Mouse (Mus musculus) adrenal gland, adult 18-20 months (tissue): ENCODE results near the gene St6galnac5. TPM values are rescaled to one million over a fixed set of nuclear protein-coding genes. Genes with fewer than 3 reads are reported as not detected.

Experiments
- DNase-seq, 2 experiments: peaks; one replicate each; pipeline ENCODE4 v3.0.0; 2021 to 2022; ENCODE audit warnings: low spot score in 2 of 2
- total RNA-seq, 2 experiments: library from RNA; stranded (reverse); gene quantifications; 1 replicate in 1 of 2; 2 replicates in 1 of 2; pipeline ENCODE4 v1.2.3; 2021

St6galnac5 gene
- total RNA-seq, 2 experiments from 2014 or later, result 0.42 to 0.53 TPM

DNA sequence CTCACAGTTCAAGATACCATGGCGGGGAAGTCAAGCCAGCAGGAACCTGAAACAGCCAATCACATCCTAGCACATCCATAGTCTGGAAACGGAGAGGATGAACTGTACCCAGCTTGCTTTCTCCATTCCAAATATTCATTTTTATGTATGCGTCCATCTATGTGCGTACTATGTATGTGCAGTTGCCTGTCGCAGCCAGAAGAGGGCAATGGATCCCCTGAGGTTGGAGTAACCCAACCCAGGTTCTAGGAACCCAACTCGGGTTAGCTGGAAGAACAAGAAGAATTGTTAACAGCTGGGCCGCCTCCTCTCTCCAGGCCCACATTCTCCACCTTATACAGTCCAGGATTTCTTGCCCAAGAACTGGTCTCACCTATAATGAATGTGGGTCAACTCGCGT is 31.1 kb downstream of the St6galnac5 start:
- DNase-seq, result no peak

DNA sequence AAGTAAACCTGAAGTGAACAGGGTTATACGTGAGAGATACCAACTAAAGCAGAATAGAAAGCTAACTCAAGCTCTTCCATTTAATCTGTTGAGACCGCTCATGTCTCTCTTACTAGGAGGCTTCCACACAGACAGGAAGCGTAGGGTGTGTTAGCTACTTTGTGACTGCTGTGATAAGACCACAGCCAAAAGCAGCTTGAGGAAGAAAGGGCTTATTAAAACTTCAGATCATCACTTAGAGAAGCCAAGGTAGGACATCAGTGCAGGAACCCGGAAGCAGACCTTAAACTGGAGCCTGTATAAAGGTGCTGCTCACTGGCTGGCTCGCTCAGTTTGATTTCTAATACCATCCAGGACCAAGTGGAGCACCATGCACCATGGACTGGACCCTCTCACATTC is 31.7 kb downstream of the St6galnac5 start:
- DNase-seq, result no peak

DNA sequence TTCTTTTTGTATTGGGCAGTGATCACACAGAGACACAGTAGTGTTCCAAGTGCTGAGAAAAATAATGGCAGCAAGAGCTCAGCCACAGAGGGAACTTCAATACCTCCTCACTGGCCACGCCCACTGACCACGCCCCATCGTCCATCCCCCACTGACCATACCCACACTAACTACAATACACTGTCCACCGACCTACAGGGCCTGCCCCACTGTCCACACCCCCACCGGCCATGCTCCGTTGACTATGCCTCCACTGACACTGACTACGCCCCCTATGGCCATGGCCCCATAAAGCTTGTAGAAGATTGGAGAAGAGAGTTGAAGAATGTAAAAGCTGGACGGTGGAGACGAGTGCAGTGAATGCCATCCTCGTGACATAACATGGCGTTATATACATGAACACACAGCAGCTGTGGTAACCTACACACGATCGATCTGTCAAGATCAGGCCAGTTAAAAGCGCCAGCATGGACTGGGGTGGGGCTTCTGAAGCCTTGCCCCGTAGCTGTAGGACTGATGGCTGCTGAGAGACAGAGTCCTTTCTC is 32.7 kb downstream of the St6galnac5 start:
- DNase-seq, result no peak

DNA sequence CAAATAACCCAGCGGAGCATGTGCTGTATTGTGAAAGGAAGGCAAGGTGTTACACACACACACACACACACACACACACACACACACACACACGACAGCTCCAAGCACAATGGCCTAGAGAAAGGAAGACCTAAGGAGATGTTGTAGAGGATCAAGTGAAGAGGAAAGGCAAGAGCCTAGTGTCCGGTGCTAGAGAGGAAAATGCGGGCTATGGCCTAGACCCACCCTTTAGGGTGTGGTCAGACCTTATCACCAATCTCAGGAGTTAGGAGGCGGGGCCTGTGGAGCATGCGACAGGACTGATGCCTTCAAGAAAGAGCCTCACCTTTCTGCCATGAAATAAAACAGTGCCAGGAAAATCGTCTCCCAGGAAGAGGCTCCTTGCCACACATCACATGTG is 33.5 kb downstream of the St6galnac5 start:
- DNase-seq, result no peak

DNA sequence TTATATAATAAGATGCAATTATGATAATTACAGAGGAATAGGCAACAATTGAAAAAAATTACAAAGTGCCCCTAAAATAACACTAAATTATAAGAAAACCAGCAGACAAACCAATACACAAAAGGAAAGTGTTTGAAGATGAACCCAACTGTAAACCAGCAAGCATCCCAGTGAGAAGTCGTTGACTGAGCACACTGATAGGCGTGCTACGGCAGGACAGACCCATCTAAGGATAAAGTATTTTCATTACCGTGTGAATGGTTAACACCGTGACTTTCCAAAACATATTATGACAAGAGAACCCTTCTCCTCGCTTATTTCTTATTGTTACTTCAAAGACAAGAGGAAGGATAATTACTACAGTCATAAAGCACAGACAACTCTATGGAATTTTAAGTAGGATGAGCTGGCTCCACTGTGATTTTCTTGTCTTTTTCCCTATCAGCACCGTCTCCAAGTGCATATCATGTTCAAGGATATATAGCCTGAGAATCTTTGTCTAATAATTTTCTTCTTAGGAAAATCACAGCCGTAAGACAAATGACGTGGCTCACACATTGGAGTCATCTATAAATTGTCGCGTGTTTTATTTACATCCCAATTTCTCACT is 34.9 kb downstream of the St6galnac5 start:
- no peak for DNase-seq

DNA sequence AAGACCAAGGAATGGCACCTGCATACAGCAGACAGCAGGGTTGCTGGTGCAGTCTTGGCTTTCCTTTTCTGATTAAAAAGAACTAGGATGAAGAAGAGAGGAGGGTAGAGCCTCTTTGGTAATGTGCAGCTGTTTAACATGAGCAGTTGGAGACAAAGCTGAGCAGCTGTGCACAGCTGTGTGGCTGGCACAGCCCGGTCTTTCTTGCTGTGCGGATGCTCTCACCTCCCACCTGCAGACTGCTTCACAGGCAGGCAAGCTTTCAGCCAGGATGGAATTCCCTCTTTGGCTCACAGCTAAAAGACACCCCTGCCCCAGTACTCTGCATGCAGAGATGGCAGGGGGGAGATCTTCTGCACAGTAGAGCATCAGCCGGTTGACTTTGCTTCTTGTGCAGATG is 37.3 kb downstream of the St6galnac5 start:
- DNase-seq, result no peak

DNA sequence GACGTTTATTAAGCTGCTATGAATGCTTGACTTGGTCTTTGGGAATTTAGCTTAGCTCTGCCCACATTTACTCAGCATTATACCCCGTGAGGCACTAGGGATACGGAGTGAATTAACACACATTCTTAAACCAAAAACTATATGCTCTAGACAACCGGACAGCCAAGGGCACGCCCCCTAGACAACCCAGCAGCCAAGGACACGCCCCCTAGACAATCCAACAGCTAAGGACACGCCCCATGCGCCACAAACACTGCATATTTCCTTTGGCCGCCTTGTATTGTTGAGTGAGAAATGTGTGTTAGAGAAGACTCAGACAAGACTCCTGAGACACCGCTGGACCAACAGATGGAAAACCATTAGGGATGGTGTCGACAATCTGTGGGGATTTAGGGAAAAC is 39.1 kb downstream of the St6galnac5 start:
- DNase-seq, result no peak

DNA sequence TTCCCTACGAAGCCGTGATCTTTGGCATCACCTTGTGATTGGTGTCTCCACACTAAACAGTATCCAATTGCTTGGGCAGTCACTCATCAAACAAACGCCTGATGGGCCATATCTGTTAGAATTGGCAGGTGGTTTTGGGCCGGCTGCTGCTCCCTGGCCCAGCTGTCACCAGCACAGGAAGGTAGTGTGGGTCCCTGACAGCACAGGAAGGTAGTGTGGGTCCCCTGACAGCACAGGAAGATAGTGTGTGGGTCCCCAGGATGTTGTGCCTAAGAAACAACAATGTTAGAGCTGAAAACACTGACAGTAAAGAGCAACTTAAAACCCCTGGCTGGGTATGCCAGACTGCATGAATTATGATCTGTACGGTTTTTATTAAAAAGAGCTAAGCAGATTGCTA is 40.4 kb downstream of the St6galnac5 start:
- DNase-seq, result no peak

DNA sequence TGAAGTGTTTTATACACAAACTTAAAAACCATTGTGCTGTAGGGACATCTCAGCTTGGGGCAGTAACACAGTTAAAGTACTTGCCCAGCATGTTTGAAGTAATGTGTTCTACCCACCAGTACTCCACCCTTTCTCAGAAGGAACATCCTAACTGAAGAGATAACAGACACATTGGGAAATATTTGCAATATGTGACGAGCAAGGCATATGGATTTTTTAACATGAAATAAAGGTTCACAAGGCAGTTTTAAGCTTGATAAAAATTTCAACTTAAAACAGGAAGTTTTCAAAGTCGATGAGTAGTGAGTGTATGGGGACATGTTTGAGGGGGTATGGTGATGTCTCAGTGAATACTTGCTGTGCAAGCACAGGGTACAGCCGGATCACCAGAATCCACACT is 45.7 kb downstream of the St6galnac5 start:
- no peak for DNase-seq

DNA sequence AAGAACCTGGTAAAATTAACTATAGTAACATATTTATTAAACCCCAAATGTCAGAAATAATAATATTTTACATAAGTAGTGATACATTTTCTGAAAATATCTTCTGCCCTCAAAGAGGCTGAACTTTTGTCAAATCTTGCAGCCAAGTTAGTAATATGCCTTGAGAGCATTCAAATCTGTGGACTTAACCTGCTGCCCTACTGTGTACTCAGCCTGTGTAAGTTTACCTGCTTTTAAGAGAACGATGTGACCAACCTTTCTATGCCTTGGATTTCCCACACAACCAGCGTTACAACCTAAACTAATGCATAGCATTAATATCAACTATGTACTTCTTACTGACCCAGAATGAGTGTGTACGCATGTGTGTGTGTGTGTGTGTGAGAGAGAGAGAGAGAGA is 48.3 kb downstream of the St6galnac5 start:
- no peak for DNase-seq

DNA sequence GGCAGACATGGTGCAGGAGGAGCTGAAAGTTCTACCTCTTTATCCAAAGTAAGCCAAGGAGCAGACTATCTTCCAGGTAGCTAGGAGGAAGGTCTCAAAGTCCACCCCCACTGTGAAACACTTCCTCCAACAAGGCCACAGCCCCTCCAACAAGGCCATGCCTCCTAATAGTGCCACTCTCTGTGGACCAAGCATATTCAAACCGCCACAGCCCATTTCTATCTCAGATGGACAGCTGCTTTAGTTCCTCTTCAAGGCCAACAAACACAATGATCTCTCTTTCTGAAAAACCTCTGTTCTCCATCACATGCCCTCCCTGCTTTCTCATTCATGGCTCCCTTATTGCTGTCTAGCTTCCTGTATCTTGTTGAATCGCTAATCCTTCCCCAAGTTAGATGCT is 49.5 kb downstream of the St6galnac5 start:
- DNase-seq, result no peak

DNA sequence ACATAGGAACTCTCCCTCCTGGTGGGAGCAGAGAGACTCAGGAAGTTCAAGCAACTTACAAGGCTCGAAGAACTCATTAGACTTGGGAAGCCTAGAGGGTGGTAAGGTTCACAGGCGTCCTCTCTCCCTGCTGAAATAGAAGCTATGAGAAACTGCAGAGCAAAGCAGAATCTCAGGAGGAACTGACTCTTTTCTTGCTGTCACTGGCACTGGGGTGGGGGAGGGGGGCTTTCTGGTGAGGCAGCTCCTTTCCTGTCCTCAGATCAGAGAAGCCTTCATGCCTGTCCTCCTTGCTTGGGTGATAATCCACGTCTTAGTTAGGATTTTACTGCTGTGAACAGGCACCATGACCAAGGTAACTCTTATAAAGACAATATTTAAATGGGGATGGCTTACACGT is 50.0 kb downstream of the St6galnac5 start:
- no peak for DNase-seq

DNA sequence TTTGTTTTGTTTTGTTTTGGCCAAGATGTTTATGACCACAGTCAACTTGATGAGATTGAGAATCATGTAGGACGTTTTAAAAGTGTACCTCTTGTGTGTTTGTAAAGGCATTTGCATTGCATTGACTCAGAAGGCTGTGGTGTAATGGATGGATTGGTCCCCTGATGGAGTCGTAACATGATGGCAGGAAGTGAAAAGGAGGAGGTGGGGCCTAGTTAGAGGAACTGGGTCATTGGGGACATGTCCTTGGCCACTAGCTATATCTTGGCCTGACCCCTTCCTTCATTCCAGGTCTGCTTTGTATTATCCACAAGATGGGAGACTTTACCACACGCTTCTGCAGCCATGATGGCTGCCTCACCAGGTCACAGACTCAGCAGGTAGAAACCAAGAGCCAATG is 50.7 kb downstream of the St6galnac5 start:
- DNase-seq, result no peak

DNA sequence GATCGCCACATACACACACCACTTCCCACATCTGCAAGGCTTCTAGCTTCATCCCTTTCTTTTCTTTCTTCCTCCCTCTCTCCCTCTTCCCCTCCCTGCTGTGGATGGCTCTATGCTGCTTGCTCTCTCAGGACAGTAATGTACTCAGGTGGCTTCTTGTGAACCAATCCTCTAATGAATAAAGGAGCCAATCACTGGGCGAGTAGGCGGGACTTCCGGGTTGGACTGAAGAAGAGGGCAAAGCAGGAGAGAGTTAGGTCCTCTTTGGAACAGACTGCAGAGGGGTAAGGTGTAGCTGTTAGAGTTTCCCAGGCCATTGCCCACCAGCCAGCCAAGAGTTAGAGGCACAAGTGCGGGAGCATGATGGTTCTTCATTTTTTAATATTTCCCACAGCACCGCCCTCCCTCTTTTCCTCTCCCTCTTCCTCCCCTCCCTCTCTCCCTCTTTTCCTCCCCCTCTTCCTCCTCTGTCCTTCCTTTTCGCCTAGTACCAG is 52.2 kb downstream of the St6galnac5 start:
- DNase-seq, result no peak

DNA sequence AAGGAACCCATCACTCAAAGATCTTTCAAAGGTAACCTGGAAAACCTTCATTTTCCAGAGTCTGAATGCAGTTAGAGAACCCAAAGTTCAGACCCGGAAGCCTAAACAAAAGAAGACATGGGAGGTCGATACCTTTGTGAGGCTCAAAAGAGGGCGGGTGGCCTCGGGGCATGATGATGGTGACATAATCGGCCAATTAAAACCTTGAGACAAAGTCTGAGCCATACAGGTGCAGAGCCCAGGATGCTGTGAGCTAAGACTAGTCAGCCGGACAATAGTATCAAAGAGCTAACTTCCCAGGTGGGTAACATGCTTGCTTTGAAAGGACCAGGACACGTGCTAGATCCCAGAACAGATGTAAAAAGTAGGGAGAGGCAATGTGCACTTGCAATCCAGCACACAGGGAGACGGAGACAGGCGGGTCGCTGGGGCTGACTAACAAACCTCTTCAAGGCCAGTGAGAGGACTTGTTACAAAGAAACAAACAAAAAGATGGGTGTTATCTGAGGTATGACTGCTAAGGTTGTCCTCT is 52.7 kb downstream of the St6galnac5 start:
- DNase-seq, result no peak

DNA sequence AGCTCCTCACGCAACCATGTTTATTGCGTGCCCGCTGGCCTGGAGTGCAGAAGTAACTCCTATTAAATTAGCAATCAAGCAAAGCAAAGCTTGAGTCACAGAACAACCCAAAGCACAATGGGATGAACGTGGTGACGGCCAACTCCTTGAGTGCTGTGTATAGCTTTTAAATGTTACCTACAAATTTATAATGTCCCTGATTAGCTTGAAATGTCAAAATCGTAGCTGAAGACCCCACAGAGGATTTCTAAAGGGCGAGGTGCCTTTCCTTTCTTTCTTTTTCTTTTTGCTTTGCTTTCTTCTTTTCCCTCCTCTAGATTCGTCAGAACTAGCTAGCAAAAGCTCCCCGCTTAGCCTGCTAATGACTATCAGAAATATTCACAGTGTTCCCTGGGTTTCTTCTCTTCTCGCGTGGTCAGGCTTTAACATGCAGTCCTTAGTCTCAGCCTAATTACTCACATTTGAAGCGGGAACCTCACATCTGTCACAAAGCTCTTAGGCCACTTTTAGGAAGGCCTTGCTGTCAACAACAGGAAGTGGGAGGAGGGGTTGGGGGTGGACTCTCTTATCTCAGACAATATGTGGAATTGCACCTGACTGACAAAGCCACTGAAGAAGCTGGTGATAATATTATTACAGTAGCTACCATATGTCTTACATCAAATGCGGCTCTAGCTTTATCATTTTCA is 53.6 kb downstream of the St6galnac5 start:
- no peak for DNase-seq

DNA sequence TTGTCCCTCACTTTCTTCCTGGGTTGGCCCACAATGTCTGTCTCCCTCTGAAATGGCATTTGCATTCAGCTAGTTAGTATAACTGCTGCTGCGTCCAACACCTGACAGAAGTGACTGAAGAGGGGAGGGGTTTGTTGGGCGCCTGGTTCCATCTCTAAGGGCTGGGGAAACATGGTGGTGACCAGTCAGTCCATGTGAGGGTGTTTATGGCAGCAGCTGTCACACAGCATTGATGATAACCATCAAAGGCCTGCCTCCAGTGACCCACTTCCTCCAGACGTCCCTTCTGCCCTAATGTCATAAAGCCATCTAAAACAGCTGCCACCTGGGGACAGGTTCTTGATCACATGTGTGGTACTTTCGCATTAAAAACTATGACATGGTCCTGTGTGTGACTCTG is 55.9 kb downstream of the St6galnac5 start:
- DNase-seq, result no peak

DNA sequence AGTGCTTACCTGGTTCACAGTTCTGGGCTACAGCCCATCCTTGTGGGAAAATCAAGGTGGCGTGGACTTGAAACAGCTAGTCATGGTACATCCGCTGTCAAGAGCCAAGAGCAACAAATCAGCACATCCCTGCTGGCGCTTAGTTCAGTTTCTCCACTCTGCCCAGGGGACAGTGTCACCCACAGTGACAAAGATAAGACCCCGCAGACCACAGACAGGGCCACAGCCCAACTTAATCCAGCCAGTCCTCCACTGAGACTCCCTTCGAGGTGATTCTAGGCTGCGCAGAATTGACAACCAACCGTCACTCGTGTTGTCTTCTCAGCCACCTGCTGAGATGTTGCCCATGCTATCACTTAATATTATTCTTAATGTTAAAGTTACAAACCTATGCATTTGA is 56.7 kb downstream of the St6galnac5 start:
- DNase-seq, result no peak

DNA sequence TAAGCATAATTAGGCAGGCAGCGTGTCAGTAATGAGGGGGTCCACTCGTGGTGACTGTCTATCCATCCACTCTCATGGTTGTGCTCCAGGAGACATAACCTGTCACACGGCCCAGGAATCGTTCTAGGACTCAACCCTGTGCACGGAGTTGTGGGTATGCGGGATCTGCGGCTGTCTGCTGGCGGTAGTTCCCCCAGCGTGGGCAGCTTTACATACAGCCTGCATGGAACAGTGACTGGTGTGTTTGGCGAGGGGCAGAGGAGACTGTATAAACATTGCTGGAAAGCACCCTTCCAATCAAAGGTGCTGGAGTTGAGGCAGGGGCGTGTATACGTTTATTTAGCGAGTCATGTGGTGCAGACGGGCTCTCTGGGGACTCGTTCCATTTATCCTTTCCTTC is 58.5 kb downstream of the St6galnac5 start:
- DNase-seq, result no peak

DNA sequence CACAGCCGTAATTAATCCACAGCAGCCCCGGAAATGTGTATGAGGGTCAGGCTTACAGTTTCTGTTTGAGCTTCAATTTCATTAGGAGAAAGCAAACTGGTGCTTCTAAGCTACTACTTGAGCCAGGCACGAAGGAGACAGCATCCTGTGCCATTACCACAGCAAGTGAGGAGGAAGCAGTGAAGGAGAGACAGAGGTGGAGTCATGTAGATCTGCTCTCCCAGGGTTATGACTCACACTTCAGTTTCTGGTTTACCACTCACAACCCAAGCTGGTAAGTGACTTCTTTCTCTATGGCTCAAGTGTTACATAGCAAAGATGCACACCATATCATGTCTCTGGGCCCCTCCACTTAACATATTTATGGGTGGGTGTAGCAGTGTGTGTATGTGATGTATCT is 61.7 kb downstream of the St6galnac5 start:
- no peak for DNase-seq

DNA sequence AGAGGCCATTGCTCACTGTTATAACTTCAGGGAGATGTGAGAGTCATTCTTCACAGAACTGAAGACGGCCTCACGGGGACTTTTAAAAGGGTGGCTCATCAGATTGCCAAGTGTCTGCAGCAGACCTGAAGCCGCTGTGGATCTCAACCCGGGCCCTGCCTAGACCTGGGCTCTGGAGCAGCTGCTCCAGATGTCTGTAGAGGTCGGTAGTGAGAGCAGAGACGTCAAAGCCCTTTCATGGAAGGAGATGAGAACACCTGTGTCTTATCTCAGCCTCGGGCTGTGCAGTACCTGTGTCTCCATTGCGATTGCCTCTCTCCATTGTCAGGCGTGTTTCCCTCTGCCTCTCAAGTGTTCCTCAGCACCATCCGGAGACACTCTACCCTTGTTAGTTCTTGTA is 62.9 kb downstream of the St6galnac5 start:
- DNase-seq, result no peak

DNA sequence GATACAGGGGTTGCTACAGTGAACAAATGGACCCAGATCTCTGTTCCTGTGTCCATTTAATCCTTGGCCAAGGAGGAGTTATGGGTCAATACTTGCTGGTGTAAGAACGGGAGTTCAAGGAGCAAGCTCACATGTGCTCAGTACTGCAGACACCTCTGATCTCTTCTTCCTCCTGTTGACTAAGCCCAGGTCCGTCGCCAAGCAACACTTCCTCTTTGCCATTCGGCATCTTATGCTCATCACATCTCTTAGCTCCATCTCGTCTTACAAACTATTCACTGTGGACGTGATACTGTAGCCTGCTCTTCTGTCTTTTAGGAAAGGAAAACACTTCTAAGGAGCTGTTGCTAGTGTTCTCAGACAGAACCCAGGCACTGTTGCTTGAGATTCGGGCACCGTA is 64.5 kb downstream of the St6galnac5 start:
- no peak for DNase-seq

DNA sequence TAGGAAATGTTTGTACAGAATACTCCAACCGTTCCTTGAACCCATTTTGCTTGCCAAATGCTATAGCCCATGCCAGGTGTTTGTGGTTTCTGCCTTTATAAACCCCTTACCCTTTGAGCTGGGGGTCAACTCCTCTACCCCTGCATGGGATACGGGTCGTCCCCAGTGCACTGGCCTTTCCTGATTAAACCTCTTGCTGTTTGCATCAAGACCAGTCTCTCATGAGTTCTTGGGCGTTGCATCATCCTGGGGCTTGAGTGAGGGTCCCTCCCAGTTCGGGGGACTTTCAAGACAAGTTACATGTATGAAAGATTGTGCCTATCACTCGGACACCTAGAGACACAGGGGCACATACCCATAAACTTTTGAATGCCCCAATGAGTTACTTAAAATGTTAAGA is 67.7 kb downstream of the St6galnac5 start:
- DNase-seq, result no peak
